Mouse (Mus musculus) kidney, postnatal 0 days (tissue): ENCODE measurements around the gene Dock2. TPM values are rescaled to one million over a fixed set of nuclear protein-coding genes. Genes with fewer than 3 reads are reported as not detected.
A peak's percentile ranks its signal among the peaks of the same experiment; 100 is the strongest.
"Not testable (repeated sequence)": the region's sequence is repeated elsewhere in the genome, so short reads cannot be mapped to it uniquely, and the experiment has no call there.

Experiments
- ATAC-seq: fragments of 200-750 bp; cut with Nextera tagmentation; replicated peaks from 2 replicates; pipeline ENCODE4 v1.8.0; 2017; ENCODE audit warnings: low read depth, moderate number of reproducible peaks, moderate TSS enrichment, moderate library complexity; ENCODE audit not compliant: low FRiP score
- DNase-seq: peaks from one replicate; pipeline ENCODE4 v3.0.0-alpha.2; 2016; ENCODE audit warnings: low spot score
- H3K27ac ChIP-seq: fragments of 300-500 bp; sonication (generic); 2 replicates; pipeline ENCODE4 v1.5.1; 2014; ENCODE audit warnings: mild to moderate bottlenecking
- H3K27me3 ChIP-seq: fragments of 300-500 bp; sonication (generic); 2 replicates; pipeline ENCODE4 v1.6.1; 2014; ENCODE audit warnings: low read length, mixed read lengths; ENCODE audit not compliant: insufficient read depth
- H3K36me3 ChIP-seq: fragments of 300-500 bp; sonication (generic); 2 replicates; pipeline ENCODE4 v1.6.1; 2014; ENCODE audit warnings: low read length, mixed read lengths; ENCODE audit not compliant: insufficient read depth
- H3K4me1 ChIP-seq: fragments of 300-500 bp; sonication (generic); replicated peaks from 2 replicates; pipeline ENCODE4 v1.6.1; 2014; ENCODE audit warnings: antibody characterized with exemption, low read length, mixed read lengths; ENCODE audit not compliant: insufficient read depth
- H3K4me2 ChIP-seq: fragments of 300-500 bp; sonication (generic); 2 replicates; pipeline ENCODE4 v1.6.1; 2014; ENCODE audit warnings: mild to moderate bottlenecking, low read length, moderate library complexity, mixed read lengths
- H3K4me3 ChIP-seq: fragments of 300-500 bp; sonication (generic); replicated peaks from 2 replicates; pipeline ENCODE4 v1.5.1; 2014; ENCODE audit warnings: low read depth, low read length
- H3K9ac ChIP-seq: fragments of 300-500 bp; sonication (generic); 2 replicates; pipeline ENCODE4 v1.6.1; 2014; ENCODE audit warnings: low read depth, low read length
- H3K9me3 ChIP-seq: fragments of 300-500 bp; sonication (generic); replicated peaks from 2 replicates; pipeline ENCODE4 v1.6.1; 2016; ENCODE audit warnings: low read length, inconsistent platforms, mixed read lengths
- CTCF ChIP-seq: IDR thresholded peaks from 2 replicates; pipeline ENCODE4 v1.5.1; 2016; ENCODE audit warnings: antibody characterized with exemption, low read depth, mild to moderate bottlenecking, moderate library complexity
- WGBS: fragments of 180-500 bp; shearing (Covaris S2); extraction: QIAGEN DNeasy Blood & Tissue Kit; methylation state at CpG from one replicate; pipeline ENCODE4 v1.1.7; 2014; 5-methylcytosine and 5-hydroxymethylcytosine counted together
- polyA plus RNA-seq: library from polyadenylated mRNA; unstranded; fragments of >200 nt; fragmentation: Nextera tagmentation; extraction: Ambion mirVana; gene quantifications from 2 replicates; pipeline ENCODE4 v1.2.1, GENCODE M21; 2015

The Dock2 gene
- polyA plus RNA-seq, 1 experiment from 2014 or later, result 1.1 TPM

- peak; percentile 56 for TF ChIP-seq CTCF
- H3K36me3 ChIP-seq, result no peaks in the 10 kb centered on the region
- peak; percentile 31 for DNase-seq
- H3K9ac ChIP-seq, result no peak overlapping the region
- 52% methylated on average over 5 of the region's 5 CpGs for WGBS
- no peaks in the 10 kb centered on the region for H3K4me1 ChIP-seq
- peak; percentile 40; the same call in 1 of the 2 replicates for ATAC-seq
- H3K4me2 ChIP-seq, result no peak overlapping the region
- no peak overlapping the region for H3K4me3 ChIP-seq
- H3K9me3 ChIP-seq, result no peaks in the 10 kb centered on the region
- H3K27me3 ChIP-seq, result no peaks in the 10 kb centered on the region
- H3K27ac ChIP-seq, result no peak overlapping the region
Observed at GRCm38 (mm10) chr11:34236091-34236759, 547.5 kb downstream of the Dock2 start.

GRCm38 (mm10) chr11:34228758-34229364 is 554.8 kb downstream of the Dock2 start:
- H3K9ac ChIP-seq, result no peak overlapping the region
- ATAC-seq (0 out of 2 replicates have a peak, but pooled peaks have one; percentile 30), DNase-seq (peak; percentile 71)
- no peaks in the 10 kb centered on the region for H3K9me3 ChIP-seq
- H3K27ac ChIP-seq, result no peak overlapping the region
- H3K4me2 ChIP-seq, result no peak overlapping the region
- H3K4me1 ChIP-seq, result no peaks in the 10 kb centered on the region
- TF ChIP-seq CTCF, result peak; percentile 78
- WGBS, result 36% methylated on average over 6 of the region's 6 CpGs
- no peaks in the 10 kb centered on the region for H3K27me3 ChIP-seq
- no peak overlapping the region for H3K4me3 ChIP-seq
- H3K36me3 ChIP-seq, result no peaks in the 10 kb centered on the region

- TF ChIP-seq CTCF, result peak; percentile 63; the same call in 1 of the 2 replicates
Observed at GRCm38 (mm10) chr11:34227180-34227579, 556.5 kb downstream of the Dock2 start.

GRCm38 (mm10) chr11:34220596-34220995 is 563.1 kb downstream of the Dock2 start:
- H3K27me3 ChIP-seq, H3K36me3 ChIP-seq, H3K27ac ChIP-seq, H3K4me1 ChIP-seq, H3K4me3 ChIP-seq, DNase-seq, H3K9ac ChIP-seq, H3K9me3 ChIP-seq, ATAC-seq, H3K4me2 ChIP-seq: not testable (repeated sequence)
- 90% methylated on average over 4 of the region's 4 CpGs for whole genome bisulfite sequencing

More at GRCm38 (mm10) chr11:34227180-34227579, 556.5 kb downstream of the Dock2 start:
- Histone ChIP-seq H3K27ac (no peak overlapping the region), H3K4me3 (no peak overlapping the region), H3K4me1 (no peaks in the 10 kb centered on the region), H3K9ac (no peak overlapping the region), H3K9me3 (no peaks in the 10 kb centered on the region), H3K4me2 (no peak overlapping the region), H3K27me3 (no peaks in the 10 kb centered on the region), H3K36me3 (no peaks in the 10 kb centered on the region)
- ATAC-seq (no peak), DNase-seq (peak; percentile 24)
- WGBS, result 74% methylated on average over 1 of the region's 1 CpGs

- ATAC-seq, result no peak; the same call in 1 of the 2 replicates
- DNase-seq, result peak; percentile 81
- H3K9me3 ChIP-seq, result no peaks in the 10 kb centered on the region
Observed at GRCm38 (mm10) chr11:34212853-34213252, 570.8 kb downstream of the Dock2 start.

GRCm38 (mm10) chr11:34207989-34208388 is 575.7 kb downstream of the Dock2 start, which contains the start of gene Foxi1:
TSS of gene Foxi1 (minus strand) at chr11:34208089.
- Histone ChIP-seq H3K36me3 (no peaks in the 10 kb centered on the region), H3K4me2 (no peak within 1 kb of the TSS), H3K27ac (no peak within 1 kb of the TSS), H3K4me3 (no peak within 1 kb of the TSS), H3K4me1 (no peaks in the 10 kb centered on the region), H3K9me3 (no peaks in the 10 kb centered on the region), H3K27me3 (no peaks in the 10 kb centered on the region), H3K9ac (no peak within 1 kb of the TSS)
- WGBS, result 78% methylated on average over 10 of the region's 10 CpGs
- DNase-seq (no peak), ATAC-seq (peak; percentile 35; the same call in 1 of the 2 replicates)
- TF ChIP-seq CTCF, result no peak

More at GRCm38 (mm10) chr11:34212853-34213252, 570.8 kb downstream of the Dock2 start:
- H3K4me2 ChIP-seq, result no peak overlapping the region
- H3K27me3 ChIP-seq, result no peaks in the 10 kb centered on the region
- TF ChIP-seq CTCF, result peak; percentile 78
- no peaks in the 10 kb centered on the region for H3K4me1 ChIP-seq
- H3K36me3 ChIP-seq, result no peaks in the 10 kb centered on the region
- H3K9ac ChIP-seq, result no peak overlapping the region
- 20% methylated on average over 5 of the region's 5 CpGs for WGBS
- H3K27ac ChIP-seq, result no peak overlapping the region
- no peak overlapping the region for H3K4me3 ChIP-seq
